Mouse (Mus musculus) hindbrain, embryonic 11.5 days (tissue): ENCODE results near the gene Eif5a. TPM values are rescaled to one million over a fixed set of nuclear protein-coding genes. Genes with fewer than 3 reads are reported as not detected.
"Not testable (repeated sequence)": the region's sequence is repeated elsewhere in the genome, so short reads cannot be mapped to it uniquely, and the experiment has no call there.

Experiments
- ATAC-seq: fragments of 200-750 bp; cut with Nextera tagmentation; 2 replicates; pipeline ENCODE4 v1.8.0; 2017; ENCODE audit warnings: mild to moderate bottlenecking, moderate TSS enrichment, moderate library complexity; ENCODE audit not compliant: low FRiP score
- DNase-seq: peaks from one replicate; pipeline ENCODE4 v3.0.0-alpha.2; 2015; ENCODE audit warnings: low spot score
- H3K27ac ChIP-seq: fragments of 300-500 bp; sonication (generic); 2 replicates; pipeline ENCODE4 v1.5.1; 2014; ENCODE audit warnings: mild to moderate bottlenecking, low read depth, low read length
- H3K27me3 ChIP-seq: fragments of 300-500 bp; sonication (generic); 2 replicates; pipeline ENCODE4 v1.6.1; 2014; ENCODE audit warnings: mild to moderate bottlenecking, low read length, moderate library complexity, mixed read lengths; ENCODE audit not compliant: control insufficient read depth, insufficient read depth
- H3K36me3 ChIP-seq: fragments of 300-500 bp; sonication (generic); 2 replicates; pipeline ENCODE4 v1.6.1; 2014; ENCODE audit warnings: mild to moderate bottlenecking, low read length, moderate library complexity, mixed read lengths; ENCODE audit not compliant: control insufficient read depth, insufficient read depth
- H3K4me1 ChIP-seq: fragments of 300-500 bp; sonication (generic); replicated peaks from 2 replicates; pipeline ENCODE4 v1.6.1; 2014; ENCODE audit warnings: low read length, mixed read lengths; ENCODE audit not compliant: control insufficient read depth, insufficient read depth
- H3K4me2 ChIP-seq: fragments of 300-500 bp; sonication (generic); replicated peaks from 2 replicates; pipeline ENCODE4 v1.6.1; 2014; ENCODE audit warnings: mild to moderate bottlenecking, low read depth, low read length
- H3K4me3 ChIP-seq: fragments of 300-500 bp; sonication (generic); 2 replicates; pipeline ENCODE4 v1.5.1; 2014; ENCODE audit warnings: low read depth, low read length
- H3K9ac ChIP-seq: fragments of 300-500 bp; sonication (generic); 2 replicates; pipeline ENCODE4 v1.6.1; 2014; ENCODE audit warnings: low read depth, low read length
- H3K9me3 ChIP-seq: fragments of 300-500 bp; sonication (generic); 2 replicates; pipeline ENCODE4 v1.6.1; 2016; ENCODE audit warnings: low read length; ENCODE audit not compliant: control insufficient read depth
- WGBS: fragments of 180-500 bp; shearing (Covaris S2); extraction: QIAGEN DNeasy Blood & Tissue Kit; methylation state at CpG from one replicate; pipeline ENCODE4 v1.1.7; 2014; 5-methylcytosine and 5-hydroxymethylcytosine counted together
- polyA plus RNA-seq: library from polyadenylated mRNA; unstranded; fragments of >200 nt; fragmentation: Nextera tagmentation; extraction: Ambion mirVana; gene quantifications from 2 replicates; pipeline ENCODE4 v1.2.1, GENCODE M21; 2014

The Eif5a gene
- polyA plus RNA-seq, 1 experiment from 2014 or later = 1,842 TPM

DNA sequence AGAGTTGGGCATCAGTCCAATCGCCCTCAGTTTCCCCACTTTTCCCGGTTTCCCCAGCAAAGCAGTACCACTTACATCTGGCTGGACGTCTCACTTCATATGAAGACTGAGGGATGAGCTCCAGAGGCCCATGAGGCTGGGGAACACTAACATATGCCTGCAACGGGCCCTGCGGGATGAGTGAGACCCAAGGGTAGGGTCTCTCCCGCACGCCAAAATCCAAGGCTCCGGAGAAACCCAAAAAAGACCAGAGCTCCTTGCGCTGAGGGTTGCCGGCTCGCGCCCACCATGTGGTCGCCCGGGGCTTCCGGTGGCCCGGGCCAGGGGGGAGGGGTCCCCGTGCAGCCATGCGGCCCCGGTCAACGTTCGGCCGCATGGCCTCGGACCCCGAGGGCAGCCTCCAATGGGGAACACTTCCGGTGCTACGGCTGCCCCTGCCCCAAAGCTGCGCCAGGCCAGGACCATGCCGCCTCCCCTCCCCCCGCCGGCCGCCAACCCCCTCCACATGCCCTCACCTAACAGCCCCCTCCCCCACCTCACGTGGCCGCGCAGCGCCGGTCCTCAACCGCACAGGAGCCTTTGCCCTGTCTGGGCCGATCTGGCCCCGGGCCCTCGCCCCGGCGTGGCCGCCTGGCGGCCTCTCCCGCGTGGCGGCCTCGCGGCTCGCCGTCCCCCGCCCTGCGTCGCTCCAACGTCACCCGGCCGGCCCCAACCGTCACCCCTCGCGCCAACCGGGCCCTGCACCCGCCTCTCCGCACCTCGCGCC is 1.3 kb downstream of the Eif5a start:
- Histone ChIP-seq H3K9me3 (no peaks in the 10 kb centered on the region), H3K4me2 (peak overlapping the region; percentile 94), H3K27ac (peak overlapping the region; percentile 93), H3K4me1 (peaks cover 4% of the 10 kb centered on the region), H3K9ac (peak overlapping the region; percentile 91), H3K4me3 (peak overlapping the region; percentile 98), H3K36me3 (peaks cover 19% of the 10 kb centered on the region), H3K27me3 (no peaks in the 10 kb centered on the region)
- DNase-seq = peak; percentile 60
- WGBS = under 1% methylated on average over 35 of the region's 65 CpGs
- ATAC-seq = peak; percentile 49

GRCm38 (mm10) chr11:69919661-69920265 is 2.0 kb downstream of the Eif5a start:
- no peak for ATAC-seq
- Histone ChIP-seq H3K4me3 (peak overlapping the region; percentile 98), H3K27me3 (no peaks in the 10 kb centered on the region), H3K9me3 (no peaks in the 10 kb centered on the region), H3K9ac (peak overlapping the region; percentile 91), H3K27ac (peak overlapping the region; percentile 93), H3K4me1 (peaks cover 10% of the 10 kb centered on the region), H3K36me3 (peaks cover 19% of the 10 kb centered on the region), H3K4me2 (peak overlapping the region; percentile 94)
- peak; percentile 78 for DNase-seq
- 2% methylated on average over 17 of the region's 17 CpGs for WGBS

DNA sequence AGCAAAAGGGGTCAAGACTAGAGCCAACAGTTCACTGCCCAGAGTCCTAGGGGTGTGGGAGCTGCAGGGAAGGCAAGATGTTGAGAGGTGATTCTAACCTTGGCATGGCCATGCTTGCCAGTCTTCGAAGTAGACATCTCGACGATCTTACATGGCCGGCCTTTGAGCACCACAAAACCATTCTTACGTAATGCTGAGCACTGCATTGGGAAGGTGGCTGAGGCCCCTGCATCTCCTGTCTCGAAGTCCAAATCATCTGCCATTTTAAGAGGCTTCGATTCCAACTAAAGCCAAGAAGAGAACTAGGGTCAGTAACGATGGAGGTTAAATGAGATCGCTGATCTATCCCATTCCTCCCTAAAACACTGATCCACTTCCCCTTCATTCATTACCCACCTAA is 2.7 kb downstream of the Eif5a start:
- H3K36me3 ChIP-seq = peaks cover 19% of the 10 kb centered on the region
- 85% methylated on average over 9 of the region's 9 CpGs for WGBS
- DNase-seq (no peak), ATAC-seq (no peak)
- peaks cover 12% of the 10 kb centered on the region for H3K4me1 ChIP-seq
- peak overlapping the region; percentile 98 for H3K4me3 ChIP-seq
- H3K9me3 ChIP-seq = no peaks in the 10 kb centered on the region
- H3K9ac ChIP-seq = no peak overlapping the region
- peak overlapping the region; percentile 94 for H3K4me2 ChIP-seq
- no peaks in the 10 kb centered on the region for H3K27me3 ChIP-seq
- H3K27ac ChIP-seq = no peak overlapping the region

- Histone ChIP-seq H3K27me3 (no peaks in the 10 kb centered on the region), H3K4me2 (no peak overlapping the region), H3K9ac (no peak overlapping the region), H3K4me1 (peaks cover 14% of the 10 kb centered on the region), H3K4me3 (no peak overlapping the region), H3K27ac (no peak overlapping the region), H3K36me3 (peaks cover 19% of the 10 kb centered on the region), H3K9me3 (no peaks in the 10 kb centered on the region)
- WGBS = 89% methylated on average over 5 of the region's 5 CpGs
- DNase-seq (no peak), ATAC-seq (no peak)
These were observed 3.6 kb downstream of the Eif5a start for GRCm38 (mm10) chr11:69918118-69918517.

DNA sequence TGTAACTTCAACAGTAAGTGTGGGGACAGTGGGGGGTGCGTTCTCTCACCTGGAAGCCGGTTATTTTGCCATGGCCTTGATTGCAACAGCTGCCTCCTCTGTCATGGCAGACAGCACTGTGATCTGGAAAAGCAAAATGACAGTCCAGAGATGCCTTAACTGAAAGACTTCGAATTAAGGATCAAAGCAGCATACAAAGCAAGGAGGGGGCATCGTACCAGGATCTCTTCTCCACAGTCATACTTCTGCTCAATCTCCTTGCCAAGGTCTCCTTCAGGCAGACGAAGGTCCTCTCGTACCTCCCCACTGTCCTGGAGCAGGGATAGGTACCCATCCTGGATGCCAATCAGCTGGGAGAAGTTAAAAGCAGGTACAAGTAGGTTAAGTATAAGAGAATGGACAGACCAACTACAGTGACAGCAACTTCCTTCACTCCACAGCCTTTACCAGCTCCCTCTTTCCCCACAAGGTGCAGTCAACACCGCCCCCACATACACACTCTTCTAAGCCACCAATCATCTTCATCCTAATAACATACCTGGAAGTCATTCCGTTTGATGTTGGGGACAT is 4.3 kb downstream of the Eif5a start:
- Histone ChIP-seq H3K4me2 (no peak overlapping the region), H3K27ac (no peak overlapping the region), H3K4me1 (peaks cover 16% of the 10 kb centered on the region), H3K36me3 (peaks cover 19% of the 10 kb centered on the region), H3K4me3 (no peak overlapping the region), H3K27me3 (no peaks in the 10 kb centered on the region), H3K9ac (no peak overlapping the region), H3K9me3 (no peaks in the 10 kb centered on the region)
- WGBS = 90% methylated on average over 8 of the region's 8 CpGs
- DNase-seq (no peak), ATAC-seq (no peak)

- not testable (repeated sequence) for H3K4me2 ChIP-seq, H3K27me3 ChIP-seq, H3K9me3 ChIP-seq, H3K27ac ChIP-seq, H3K9ac ChIP-seq, DNase-seq, ATAC-seq, H3K4me3 ChIP-seq
- Histone ChIP-seq H3K36me3 (peaks cover 22% of the 10 kb centered on the region), H3K4me1 (peaks cover 16% of the 10 kb centered on the region)
- WGBS = 64% methylated on average over 7 of the region's 7 CpGs
These were observed 4.9 kb downstream of the Eif5a start for GRCm38 (mm10) chr11:69916652-69917378.

DNA sequence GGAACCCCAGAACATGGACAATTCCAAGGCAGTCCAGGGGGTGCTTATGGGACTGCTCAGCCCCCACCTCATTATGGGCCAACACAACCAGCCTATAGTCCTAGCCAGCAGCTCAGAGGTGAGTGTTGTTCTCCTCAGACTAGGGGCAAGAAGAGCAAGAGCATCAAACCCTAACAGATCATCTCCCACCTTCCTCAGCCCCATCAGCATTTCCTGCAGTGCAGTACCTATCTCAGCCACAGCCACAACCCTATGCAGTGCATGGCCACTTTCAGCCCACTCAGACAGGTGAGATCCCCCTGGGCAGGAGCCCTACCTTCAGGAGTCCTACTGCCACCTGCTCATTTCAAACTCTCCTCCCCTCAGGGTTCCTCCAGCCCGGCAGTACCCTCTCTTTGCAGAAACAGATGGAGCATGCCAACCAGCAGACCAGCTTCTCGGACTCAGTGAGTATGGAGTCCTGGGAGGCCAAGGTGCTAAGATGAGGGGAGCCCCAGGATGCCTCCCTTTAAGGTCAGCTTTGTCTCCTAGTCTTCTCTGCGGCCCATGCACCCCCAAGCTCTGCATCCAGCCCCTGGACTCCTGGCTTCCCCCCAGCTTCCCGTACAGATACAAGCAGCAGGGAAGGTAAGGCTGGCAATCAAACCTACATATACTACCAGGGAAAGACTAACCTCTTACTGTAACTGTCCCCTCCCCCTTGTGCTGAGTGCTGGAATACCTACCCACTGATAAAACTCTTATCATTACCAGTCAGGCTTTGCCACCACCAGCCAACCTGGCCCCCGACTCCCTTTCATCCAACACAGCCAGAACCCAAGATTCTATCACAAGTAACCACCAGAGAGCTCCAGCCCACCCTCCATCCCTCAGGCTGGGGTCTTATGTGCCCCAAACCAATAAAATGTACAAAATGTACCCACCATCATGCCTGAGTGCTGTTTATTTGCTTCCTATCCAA is 5.8 kb downstream of the Eif5a start:
- Histone ChIP-seq H3K36me3 (peaks cover 26% of the 10 kb centered on the region), H3K27ac (no peak overlapping the region)
- no peak for ATAC-seq

More for the DNA sequence above, 5.8 kb downstream of the Eif5a start:
- Histone ChIP-seq H3K4me2 (peak overlapping the region; percentile 7; the same call in 1 of the 2 replicates), H3K4me1 (peaks cover 16% of the 10 kb centered on the region), H3K27me3 (no peaks in the 10 kb centered on the region), H3K4me3 (peak overlapping the region; percentile 8; the same call in 1 of the 2 replicates), H3K9me3 (no peaks in the 10 kb centered on the region), H3K9ac (no peak overlapping the region)
- WGBS = 56% methylated on average over 5 of the region's 5 CpGs
- no peak for DNase-seq
